Mouse (Mus musculus) heart, embryonic 14.5 days (tissue): ENCODE data around the gene Rnf113a1. TPM values are rescaled to one million over a fixed set of nuclear protein-coding genes. Genes with fewer than 3 reads are reported as not detected.
"Not testable (repeated sequence)": the region's sequence is repeated elsewhere in the genome, so short reads cannot be mapped to it uniquely, and the experiment has no call there.

Experiments used
- ATAC-seq: fragments of 200-750 bp; cut with Nextera tagmentation; 2 replicates; pipeline ENCODE4 v1.8.0; 2017; ENCODE audit warnings: low read depth, moderate TSS enrichment; ENCODE audit not compliant: insufficient number of reproducible peaks, insufficient read depth, low FRiP score
- H3K27ac ChIP-seq, 2 experiments: fragments of 200-500 bp in 1 of 2; fragments of 300-500 bp in 1 of 2; sonication (generic) in 1 of 2; replicated peaks in 1 of 2; 2 replicates each; pipeline ENCODE4 v1.5.1; 2012 to 2014; ENCODE audit warnings: low read depth in 2 of 2, low read length in 2 of 2, control low read depth in 1 of 2, mild to moderate bottlenecking in 1 of 2, mixed read lengths in 1 of 2; ENCODE audit not compliant: control insufficient read depth in 1 of 2, insufficient read depth in 1 of 2
- H3K27me3 ChIP-seq: fragments of 300-500 bp; sonication (generic); 2 replicates; pipeline ENCODE4 v1.6.1; 2014; ENCODE audit warnings: mild to moderate bottlenecking, low read length, control low read depth; ENCODE audit not compliant: control insufficient read depth, insufficient read depth
- H3K36me3 ChIP-seq: fragments of 300-500 bp; sonication (generic); 2 replicates; pipeline ENCODE4 v1.6.1; 2014; ENCODE audit warnings: mild to moderate bottlenecking, control low read depth, low read length, mixed read lengths; ENCODE audit not compliant: control insufficient read depth, insufficient read depth
- H3K4me1 ChIP-seq, 2 experiments: fragments of 200-500 bp in 1 of 2; fragments of 300-500 bp in 1 of 2; sonication (generic) in 1 of 2; 2 replicates each; pipeline ENCODE4 v1.6.1; 2012 to 2014; ENCODE audit warnings: low read length in 2 of 2, control low read depth in 1 of 2, mixed read lengths in 1 of 2; ENCODE audit not compliant: control insufficient read depth in 2 of 2, insufficient read depth in 2 of 2
- H3K4me2 ChIP-seq: fragments of 300-500 bp; sonication (generic); 2 replicates; pipeline ENCODE4 v1.6.1; 2014; ENCODE audit warnings: mild to moderate bottlenecking, low read length
- H3K4me3 ChIP-seq, 2 experiments: fragments of 200-500 bp in 1 of 2; fragments of 300-500 bp in 1 of 2; sonication (generic) in 1 of 2; 2 replicates each; pipeline ENCODE4 v1.5.1; 2012 to 2014; ENCODE audit warnings: low read length in 2 of 2, mild to moderate bottlenecking in 2 of 2, control low read depth in 1 of 2, low read depth in 1 of 2, moderate library complexity in 1 of 2; ENCODE audit not compliant: control insufficient read depth in 1 of 2, insufficient read depth in 1 of 2
- H3K9ac ChIP-seq: fragments of 300-500 bp; sonication (generic); 2 replicates; pipeline ENCODE4 v1.6.1; 2014; ENCODE audit warnings: mild to moderate bottlenecking, low read length
- H3K9me3 ChIP-seq: fragments of 300-500 bp; sonication (generic); 2 replicates; pipeline ENCODE4 v1.6.1; 2016; ENCODE audit warnings: low read length, control low read depth; ENCODE audit not compliant: control insufficient read depth
- WGBS: fragments of 180-500 bp; shearing (Covaris S2); extraction: QIAGEN DNeasy Blood & Tissue Kit; methylation state at CpG from one replicate; pipeline ENCODE4 v1.1.7; 2014; 5-methylcytosine and 5-hydroxymethylcytosine counted together
- polyA plus RNA-seq: library from polyadenylated mRNA; unstranded; fragments of >200 nt; fragmentation: Nextera tagmentation; extraction: Ambion mirVana; gene quantifications from 2 replicates; pipeline ENCODE4 v1.2.1, GENCODE M21; 2014

Gene Rnf113a1
- polyA plus RNA-seq, 1 experiment from 2014 or later: 7.4 TPM

- no peaks in the 10 kb centered on the region for H3K4me1 ChIP-seq
- ATAC-seq: no peak
- H3K36me3 ChIP-seq: no peaks in the 10 kb centered on the region
- no peaks in the 10 kb centered on the region for H3K27me3 ChIP-seq
- no peak within 1 kb of the TSS for H3K4me3 ChIP-seq
- no peak within 1 kb of the TSS for H3K9ac ChIP-seq
- H3K9me3 ChIP-seq: no peaks in the 10 kb centered on the region
- no peak within 1 kb of the TSS for H3K27ac ChIP-seq
- 48% methylated on average over 5 of the region's 5 CpGs for WGBS
- H3K4me2 ChIP-seq: no peak within 1 kb of the TSS
Observed at GRCm38 (mm10) chrX:37168742-37169141, 22.3 kb upstream of the Rnf113a1 start, which contains the start of gene Akap14. Gene Akap14 (minus strand): TSS chrX:37168842.

GRCm38 (mm10) chrX:37184401-37184800 lies 6.6 kb upstream of the Rnf113a1 start:
- not testable (repeated sequence) for H3K9me3 ChIP-seq, H3K4me1 ChIP-seq, H3K27ac ChIP-seq, ATAC-seq, H3K4me3 ChIP-seq, H3K9ac ChIP-seq, H3K27me3 ChIP-seq
- Histone ChIP-seq H3K4me2 (peak overlapping the region; percentile 31), H3K36me3 (peaks cover 17% of the 10 kb centered on the region; the same call in 1 of the 2 replicates)
- 38% methylated on average over 8 of the region's 8 CpGs for WGBS

GRCm38 (mm10) chrX:37190755-37191104 lies 315 bp upstream of the Rnf113a1 start:
- no peak for ATAC-seq
- Histone ChIP-seq H3K36me3 (peaks cover 17% of the 10 kb centered on the region; the same call in 1 of the 2 replicates), H3K4me3 (peak overlapping the region; percentile 52 to 89), H3K4me1 (peaks cover 0 to 6% of the 10 kb centered on the region in 2 experiments; a peak in 1 of 4 replicates), H3K27me3 (no peaks in the 10 kb centered on the region), H3K9ac (peak overlapping the region; percentile 71), H3K4me2 (peak overlapping the region; percentile 77), H3K9me3 (no peaks in the 10 kb centered on the region), H3K27ac (0 out of 4 replicates have a peak overlapping the region, but pooled peaks of 1 of the 2 experiments have one; percentile 6)
- 19% methylated on average over 20 of the region's 20 CpGs for WGBS

- Histone ChIP-seq H3K27ac (no peak overlapping the region), H3K4me2 (peak overlapping the region; percentile 77), H3K9ac (peak overlapping the region; percentile 71), H3K4me3 (peak overlapping the region; percentile 52 to 89), H3K4me1 (peaks cover 0 to 6% of the 10 kb centered on the region in 2 experiments; a peak in 1 of 4 replicates), H3K36me3 (peaks cover 16% of the 10 kb centered on the region; the same call in 1 of the 2 replicates), H3K27me3 (no peaks in the 10 kb centered on the region), H3K9me3 (no peaks in the 10 kb centered on the region)
- no peak for ATAC-seq
- WGBS: 29% methylated on average over 28 of the region's 28 CpGs
Observed at GRCm38 (mm10) chrX:37191744-37192379, 817 bp downstream of the Rnf113a1 start.

- ATAC-seq: no peak
- WGBS: 42% methylated on average over 8 of the region's 8 CpGs
- no peaks in the 10 kb centered on the region for H3K27me3 ChIP-seq
- H3K4me2 ChIP-seq: no peak overlapping the region
- no peak overlapping the region for H3K27ac ChIP-seq
- no peaks in the 10 kb centered on the region for H3K36me3 ChIP-seq
- H3K4me1 ChIP-seq: no peaks in the 10 kb centered on the region
- no peak overlapping the region for H3K9ac ChIP-seq
- H3K9me3 ChIP-seq: no peaks in the 10 kb centered on the region
- no peak overlapping the region for H3K4me3 ChIP-seq
Observed at GRCm38 (mm10) chrX:37198676-37199075, 7.6 kb downstream of the Rnf113a1 start.

- WGBS: 80% methylated on average over 10 of the region's 10 CpGs
- no peaks in the 10 kb centered on the region for H3K27me3 ChIP-seq
- no peak within 1 kb of the TSS for H3K4me2 ChIP-seq
- no peak within 1 kb of the TSS for H3K27ac ChIP-seq
- no peaks in the 10 kb centered on the region for H3K9me3 ChIP-seq
- no peaks in the 10 kb centered on the region for H3K4me1 ChIP-seq
- H3K36me3 ChIP-seq: no peaks in the 10 kb centered on the region
- no peak within 1 kb of the TSS for H3K4me3 ChIP-seq
- ATAC-seq: no peak
- H3K9ac ChIP-seq: no peak within 1 kb of the TSS
Observed at GRCm38 (mm10) chrX:37210941-37211340, 19.9 kb downstream of the Rnf113a1 start, which contains the start of gene Gm9. Gene Gm9 (minus strand): TSS chrX:37211041.

- whole genome bisulfite sequencing: 68% methylated on average over 1 of the region's 1 CpGs
- not testable (repeated sequence) for H3K9me3 ChIP-seq, H3K9ac ChIP-seq, H3K27ac ChIP-seq, ATAC-seq, H3K4me2 ChIP-seq, H3K4me3 ChIP-seq, H3K27me3 ChIP-seq, H3K4me1 ChIP-seq, H3K36me3 ChIP-seq
Observed at GRCm38 (mm10) chrX:37222158-37222557, 31.1 kb downstream of the Rnf113a1 start, which contains the start of gene Rhox1. Gene Rhox1 (minus strand): TSS chrX:37222258.
